Mouse (Mus musculus): ENCODE data around the gene Pck2.

DNA sequence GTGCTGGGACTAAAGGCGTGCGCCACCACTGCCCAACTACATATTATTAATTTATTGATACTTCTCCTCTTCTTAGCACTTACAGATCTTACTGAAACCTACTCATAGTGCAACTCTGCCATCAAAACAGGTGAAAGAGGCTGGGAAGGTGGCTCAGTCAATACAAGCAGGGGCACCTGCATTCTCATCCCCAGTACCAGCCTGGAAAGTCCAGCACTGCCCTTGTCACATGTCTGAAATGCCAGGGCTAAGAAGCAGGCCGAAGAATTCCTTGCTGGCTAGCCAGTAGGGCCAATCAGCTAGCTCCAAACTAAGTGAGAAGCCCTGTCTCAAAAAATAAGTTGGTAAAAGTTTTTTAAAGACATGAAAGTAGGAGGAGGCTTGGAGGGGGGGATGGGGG, 17.5 kb downstream of the Pck2 start:
- TF ChIP-seq CTCF (IDR thresholded peaks at IDR 0.05; ENCODE audit: low read depth, low read length) (no peak), TAL1 (conservative IDR thresholded peaks at IDR 0.05; ENCODE audit: low read depth, low read length) (no peak)

Data from G1E (cell line).